Mouse (Mus musculus) frontal cortex, postnatal 25 days (tissue): ENCODE measurements around the gene Hist1h2aa.

Experiments
- DNase-seq, 2 experiments: peaks; one replicate each; pipeline ENCODE4 v3.0.0; 2022; ENCODE audit warnings: low spot score in 2 of 2

Hist1h2aa gene

DNA sequence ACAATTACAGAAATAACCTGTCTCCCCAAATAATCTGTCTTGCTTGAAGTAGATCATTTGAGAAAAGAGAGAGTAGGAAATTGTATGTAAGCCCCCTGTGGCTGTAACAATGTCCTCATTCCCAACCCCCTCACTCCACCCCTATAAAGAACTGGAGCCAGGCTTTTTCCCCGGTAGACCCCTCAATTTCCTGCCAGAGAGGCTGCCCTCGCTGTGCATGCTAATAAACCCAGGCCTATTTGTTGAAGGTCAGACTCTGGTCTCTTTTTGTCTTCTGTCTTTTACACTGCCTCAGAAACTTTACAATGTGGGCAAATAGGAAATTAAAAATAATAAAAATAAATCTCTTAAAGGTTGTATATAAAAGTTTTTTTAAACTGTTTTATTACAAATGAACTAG is 12.0 kb downstream of the Hist1h2aa start:
- no peak for DNase-seq

DNA sequence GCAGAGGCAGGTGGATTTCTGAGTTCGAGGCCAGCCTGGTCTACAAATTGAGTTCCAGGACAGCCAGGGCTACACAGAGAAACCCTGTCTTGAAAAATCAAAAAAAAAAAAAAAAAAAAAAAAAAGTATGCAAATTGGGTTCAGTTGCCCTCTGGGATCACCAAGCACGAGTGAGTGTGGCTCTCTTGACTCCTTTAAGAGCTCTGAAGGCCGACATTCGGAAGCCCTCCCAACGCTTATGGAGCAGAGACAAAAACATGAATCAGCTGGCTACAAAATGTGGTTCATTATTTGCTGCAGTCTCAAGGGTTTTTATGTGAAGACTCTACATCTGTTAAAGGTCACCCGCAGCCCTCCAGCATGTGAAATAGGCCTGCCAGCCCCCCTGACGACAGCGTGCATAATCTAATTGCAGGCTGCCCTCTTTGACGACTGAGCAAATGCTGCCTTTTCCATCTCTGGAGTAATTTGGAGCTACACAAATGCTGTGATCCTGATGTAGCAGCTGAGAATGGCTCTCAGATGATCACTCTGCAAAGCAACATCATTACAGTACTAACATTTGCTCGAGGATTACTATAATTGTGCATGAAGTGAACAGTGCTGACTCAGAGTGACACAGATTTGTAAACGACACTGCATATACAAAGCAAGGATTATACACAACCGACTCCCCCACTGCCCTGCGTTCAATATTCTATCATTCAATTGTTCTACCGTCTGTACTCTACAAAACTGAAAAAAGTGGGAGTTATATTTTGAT is 15.4 kb downstream of the Hist1h2aa start:
- no peak for DNase-seq

DNA sequence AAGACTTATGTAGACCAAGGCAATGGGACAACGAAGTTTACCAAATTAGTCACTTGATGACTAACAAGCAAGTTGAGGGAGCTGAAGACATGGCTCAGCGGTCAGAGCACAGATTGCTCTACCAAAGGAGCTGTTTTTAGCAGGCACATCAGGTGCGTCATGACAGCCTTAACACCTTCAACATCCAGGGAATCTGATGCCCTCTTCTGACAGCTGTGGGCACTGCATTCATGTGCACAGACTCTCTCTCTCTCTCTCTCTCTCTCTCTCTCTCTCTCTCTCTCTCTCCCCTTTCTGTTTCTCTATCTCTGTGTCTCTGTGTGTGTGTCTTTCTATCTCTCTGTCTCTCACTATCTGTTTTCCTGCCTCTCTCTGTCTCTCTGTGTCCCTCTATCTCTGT is 16.7 kb downstream of the Hist1h2aa start:
- DNase-seq, result no peak

DNA sequence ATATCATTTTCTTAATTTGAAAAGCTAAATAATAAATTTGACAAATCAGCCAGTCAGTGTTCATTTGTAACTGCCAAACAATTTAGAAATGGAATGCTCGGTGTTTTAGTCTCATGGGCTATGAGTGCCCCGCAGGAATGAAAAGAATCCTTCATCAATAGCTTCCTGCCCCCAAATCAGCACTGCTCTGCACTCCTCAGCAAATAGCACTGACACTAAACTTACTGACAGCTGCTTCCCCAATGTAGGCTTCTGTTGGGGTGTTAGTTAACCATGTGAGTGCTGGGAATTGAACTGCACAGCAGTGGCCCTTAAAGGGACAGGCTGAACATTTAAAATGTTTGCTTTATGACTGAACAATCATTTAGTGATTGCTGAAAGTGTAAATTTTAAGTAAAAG is 25.5 kb downstream of the Hist1h2aa start:
- no peak for DNase-seq

DNA sequence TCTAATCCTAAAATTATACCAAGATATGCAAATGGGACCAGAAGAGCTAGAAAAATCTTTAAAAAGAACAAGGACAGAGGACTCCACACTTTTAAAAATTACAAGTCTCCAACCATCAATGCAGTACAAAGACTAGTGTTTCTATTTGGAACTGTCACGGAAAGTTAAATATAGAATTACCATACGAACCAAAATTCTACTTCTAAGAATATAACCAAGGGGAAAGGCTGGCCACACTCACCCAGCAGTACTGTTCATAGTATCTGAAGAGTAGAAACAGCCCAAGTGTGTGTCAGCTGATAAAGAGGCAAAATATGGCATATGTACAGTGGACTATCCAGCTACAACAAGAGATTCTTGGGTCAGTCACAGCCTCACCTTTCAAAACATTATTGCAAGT is 30.6 kb downstream of the Hist1h2aa start:
- no peak for DNase-seq

DNA sequence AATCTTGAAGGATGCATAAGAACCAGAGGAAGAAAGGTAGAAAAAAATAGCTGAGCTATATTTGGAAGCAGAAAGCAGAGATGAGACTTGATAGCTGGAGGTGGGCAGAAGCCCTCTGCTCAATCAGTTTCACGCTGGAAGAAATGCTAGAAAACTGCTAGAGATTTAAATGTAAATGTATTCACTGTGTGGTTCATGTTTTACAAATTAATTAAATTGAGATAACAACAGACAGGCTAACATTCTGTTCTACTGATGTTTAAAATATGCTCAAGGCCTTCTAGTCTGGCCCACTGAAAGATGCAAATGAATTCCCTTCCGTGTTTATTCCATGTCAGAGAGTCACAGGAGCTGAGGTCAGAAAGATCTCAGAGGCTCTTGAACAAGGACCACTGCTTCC is 37.6 kb downstream of the Hist1h2aa start:
- no peak for DNase-seq

DNA sequence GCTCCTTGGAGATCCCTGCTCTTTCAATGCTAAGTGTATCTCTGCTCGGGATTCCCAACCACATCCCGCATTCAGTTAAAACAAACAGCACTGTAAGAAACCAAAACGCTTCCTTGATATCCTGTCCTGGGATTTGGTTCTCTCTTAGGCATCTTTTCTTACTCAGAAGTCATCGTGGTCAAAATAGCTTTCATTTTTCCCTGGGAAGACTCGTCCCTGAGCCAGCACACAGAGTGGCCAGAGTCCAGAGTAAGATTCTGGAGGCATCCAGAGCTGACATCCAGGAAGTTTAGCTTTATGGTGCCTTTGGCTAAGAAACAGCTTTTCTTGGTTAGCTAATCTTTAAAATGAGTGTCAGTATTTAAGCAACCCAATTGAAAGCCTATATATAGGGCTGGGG is 38.0 kb downstream of the Hist1h2aa start:
- no peak for DNase-seq
